Mouse (Mus musculus) hindbrain, embryonic 15.5 days (tissue): ENCODE data around the gene Tmem150a. TPM values are rescaled to one million over a fixed set of nuclear protein-coding genes. Genes with fewer than 3 reads are reported as not detected.
A peak's percentile ranks its signal among the peaks of the same experiment; 100 is the strongest.

Source experiments
- ATAC-seq: fragments of 200-750 bp; cut with Nextera tagmentation; 2 replicates; pipeline ENCODE4 v1.8.0; 2017; ENCODE audit warnings: low read depth, moderate number of reproducible peaks, moderate TSS enrichment; ENCODE audit not compliant: low FRiP score
- H3K27ac ChIP-seq: fragments of 300-500 bp; sonication (generic); replicated peaks from 2 replicates; pipeline ENCODE4 v1.5.1; 2015; ENCODE audit warnings: mild to moderate bottlenecking, inconsistent platforms
- H3K27me3 ChIP-seq: fragments of 300-500 bp; sonication (generic); 2 replicates; pipeline ENCODE4 v1.6.1; 2015; ENCODE audit warnings: control low read depth, inconsistent platforms
- H3K36me3 ChIP-seq: fragments of 300-500 bp; sonication (generic); 2 replicates; pipeline ENCODE4 v1.6.1; 2015; ENCODE audit warnings: control low read depth, inconsistent platforms
- H3K4me1 ChIP-seq: fragments of 300-500 bp; sonication (generic); replicated peaks from 2 replicates; pipeline ENCODE4 v1.6.1; 2015; ENCODE audit warnings: control low read depth, inconsistent platforms
- H3K4me2 ChIP-seq: fragments of 300-500 bp; sonication (generic); 2 replicates; pipeline ENCODE4 v1.6.1; 2015; ENCODE audit warnings: moderate library complexity, mild to moderate bottlenecking, inconsistent platforms
- H3K4me3 ChIP-seq: fragments of 300-500 bp; sonication (generic); 2 replicates; pipeline ENCODE4 v1.5.1; 2015; ENCODE audit warnings: mild to moderate bottlenecking, inconsistent platforms
- H3K9ac ChIP-seq: fragments of 300-500 bp; sonication (generic); 2 replicates; pipeline ENCODE4 v1.6.1; 2015; ENCODE audit warnings: inconsistent platforms
- H3K9me3 ChIP-seq: fragments of 300-500 bp; sonication (generic); 2 replicates; pipeline ENCODE4 v1.6.1; 2016; ENCODE audit warnings: control low read depth, inconsistent platforms
- WGBS: fragments of 180-500 bp; shearing (Covaris S2); methylation state at CpG from one replicate; pipeline ENCODE4 v1.1.7; 2015; 5-methylcytosine and 5-hydroxymethylcytosine counted together
- polyA plus RNA-seq: library from polyadenylated mRNA; unstranded; fragments of >200 nt; fragmentation: Nextera tagmentation; extraction: Ambion mirVana; gene quantifications from 2 replicates; pipeline ENCODE4 v1.2.1, GENCODE M21; 2015

Tmem150a gene
- polyA plus RNA-seq, 1 experiment from 2014 or later = 21.2 TPM

GRCm38 (mm10) chr6:72333111-72333510, 22.1 kb upstream of the Tmem150a start:
- no peak overlapping the region for H3K4me3 ChIP-seq
- H3K4me1 ChIP-seq = no peaks in the 10 kb centered on the region
- ATAC-seq = no peak
- no peak overlapping the region for H3K27ac ChIP-seq
- no peak overlapping the region for H3K4me2 ChIP-seq
- H3K27me3 ChIP-seq = no peaks in the 10 kb centered on the region
- 80% methylated on average over 5 of the region's 5 CpGs for WGBS
- H3K9ac ChIP-seq = no peak overlapping the region
- no peaks in the 10 kb centered on the region for H3K9me3 ChIP-seq
- peaks cover 67% of the 10 kb centered on the region for H3K36me3 ChIP-seq

- WGBS = 64% methylated on average over 2 of the region's 2 CpGs
- H3K4me3 ChIP-seq = no peak overlapping the region
Measured at GRCm38 (mm10) chr6:72340481-72340880, 14.8 kb upstream of the Tmem150a start.

DNA sequence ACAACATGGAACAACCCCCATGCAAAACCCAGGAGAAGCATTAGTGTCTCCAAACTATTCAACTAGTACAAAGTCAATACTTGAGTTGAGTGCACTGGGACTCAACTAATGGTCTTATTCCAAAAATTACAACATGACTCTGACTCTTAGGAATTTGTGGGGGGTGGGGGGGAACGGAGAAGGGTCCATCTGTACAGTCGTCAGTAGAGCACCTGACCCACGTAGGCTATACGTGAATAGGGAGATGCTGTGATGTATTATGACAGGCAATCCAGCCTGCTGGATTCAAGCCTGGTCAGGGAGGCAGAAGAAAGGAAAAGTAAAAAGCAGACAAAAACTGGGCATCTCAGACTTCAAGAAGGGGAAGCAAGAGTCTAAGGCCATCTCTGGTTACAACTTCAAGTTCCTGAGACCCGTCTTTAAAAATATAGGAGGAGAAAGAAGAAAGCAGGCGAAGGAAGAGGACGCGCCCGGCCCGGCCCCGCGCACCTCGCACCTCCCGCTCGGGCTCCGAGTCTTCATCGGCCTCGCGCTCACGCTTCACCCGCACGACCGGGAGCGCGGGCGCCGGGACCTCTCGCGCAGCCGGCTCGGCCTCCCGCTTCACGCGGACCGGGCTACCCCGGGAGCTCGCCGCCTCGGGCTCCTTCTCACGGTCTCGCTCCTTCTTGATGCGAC, 10.7 kb upstream of the Tmem150a start:
- no peaks in the 10 kb centered on the region for H3K27me3 ChIP-seq
- H3K4me3 ChIP-seq = peak overlapping the region; percentile 89
- H3K4me2 ChIP-seq = peak overlapping the region; percentile 94
- no peaks in the 10 kb centered on the region for H3K9me3 ChIP-seq
- peaks cover 9% of the 10 kb centered on the region for H3K36me3 ChIP-seq
- peaks cover 43% of the 10 kb centered on the region for H3K4me1 ChIP-seq
- peak overlapping the region; percentile 76 for H3K27ac ChIP-seq
- peak overlapping the region; percentile 92 for H3K9ac ChIP-seq
- whole genome bisulfite sequencing = under 1% methylated on average over 42 of the region's 42 CpGs
- peak; percentile 49 for ATAC-seq

More at GRCm38 (mm10) chr6:72340481-72340880, 14.8 kb upstream of the Tmem150a start:
- Histone ChIP-seq H3K9ac (no peak overlapping the region), H3K27me3 (no peaks in the 10 kb centered on the region), H3K4me2 (no peak overlapping the region), H3K27ac (no peak overlapping the region), H3K9me3 (no peaks in the 10 kb centered on the region), H3K36me3 (peaks cover 40% of the 10 kb centered on the region), H3K4me1 (peaks cover 17% of the 10 kb centered on the region)
- no peak for ATAC-seq

DNA sequence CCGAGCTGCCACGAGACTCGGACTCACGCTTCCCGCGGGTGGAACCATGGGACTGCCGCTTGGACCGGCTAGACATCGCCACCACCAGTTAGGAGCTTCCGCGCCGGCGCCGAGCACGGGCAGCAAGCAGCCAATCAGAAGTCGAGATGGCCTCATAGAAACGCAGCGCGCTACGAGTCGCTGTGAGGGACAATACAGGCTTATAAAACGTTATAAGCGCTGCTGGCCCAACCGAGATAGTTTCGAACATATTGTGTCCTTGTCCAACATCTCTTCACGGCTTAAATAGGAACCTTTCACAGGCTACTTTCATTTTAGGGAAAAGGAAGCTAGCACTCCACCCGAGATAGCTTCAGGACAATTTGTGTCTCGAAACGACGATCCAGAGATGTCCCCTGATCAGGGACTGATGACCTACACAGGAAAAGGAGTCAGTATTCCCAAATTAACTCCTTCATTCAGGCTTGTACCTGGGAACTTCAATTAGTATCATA, 10.1 kb upstream of the Tmem150a start, which contains the start of gene Usp39:
Gene Usp39 (minus strand): TSS at position 111 of the 494 bp plus-strand sequence.
- WGBS = under 1% methylated on average over 30 of the region's 30 CpGs
- no peaks in the 10 kb centered on the region for H3K9me3 ChIP-seq
- H3K9ac ChIP-seq = peak within 1 kb of the TSS; percentile 92
- peak within 1 kb of the TSS; percentile 94 for H3K4me2 ChIP-seq
- no peaks in the 10 kb centered on the region for H3K27me3 ChIP-seq
- peak within 1 kb of the TSS; percentile 89 for H3K4me3 ChIP-seq
- H3K36me3 ChIP-seq = peaks cover 14% of the 10 kb centered on the region
- H3K4me1 ChIP-seq = peaks cover 43% of the 10 kb centered on the region
- peak within 1 kb of the TSS; percentile 76 for H3K27ac ChIP-seq
- ATAC-seq = peak; percentile 79

DNA sequence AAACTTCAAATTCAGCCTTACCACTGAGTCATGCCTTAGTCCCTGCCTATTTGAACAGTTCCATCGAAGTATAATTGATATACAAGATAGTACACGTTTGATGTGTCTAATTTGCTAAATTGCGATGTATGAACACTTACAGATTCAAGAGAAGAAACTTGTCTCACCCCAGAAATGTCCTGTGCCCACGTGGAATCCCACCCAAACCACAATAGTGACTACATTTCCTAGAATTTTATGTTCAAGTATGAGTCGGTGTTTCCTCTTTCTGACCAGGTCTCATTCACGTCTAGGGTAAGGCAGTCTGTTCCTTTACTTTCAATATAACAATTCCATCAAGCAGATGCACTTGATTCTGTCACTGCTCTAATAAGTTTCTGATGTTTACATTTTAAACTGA, 9.6 kb upstream of the Tmem150a start:
- no peak for ATAC-seq
- Histone ChIP-seq H3K27ac (no peak overlapping the region), H3K27me3 (no peaks in the 10 kb centered on the region), H3K4me1 (peaks cover 43% of the 10 kb centered on the region), H3K36me3 (peaks cover 20% of the 10 kb centered on the region), H3K9ac (0 out of 2 replicates have a peak overlapping the region, but pooled peaks have one; percentile 92), H3K4me2 (peak overlapping the region; percentile 94), H3K9me3 (no peaks in the 10 kb centered on the region), H3K4me3 (peak overlapping the region; percentile 89)
- WGBS = 53% methylated on average over 6 of the region's 6 CpGs

- Histone ChIP-seq H3K27me3 (no peaks in the 10 kb centered on the region), H3K9me3 (no peaks in the 10 kb centered on the region), H3K4me1 (peaks cover 43% of the 10 kb centered on the region), H3K9ac (no peak overlapping the region), H3K4me2 (peak overlapping the region; percentile 82), H3K4me3 (no peak overlapping the region), H3K36me3 (peaks cover 24% of the 10 kb centered on the region), H3K27ac (no peak overlapping the region)
- WGBS = 87% methylated on average over 4 of the region's 4 CpGs
- ATAC-seq = no peak
Measured at GRCm38 (mm10) chr6:72346261-72346660, 9.0 kb upstream of the Tmem150a start.

GRCm38 (mm10) chr6:72347166-72347941, 7.9 kb upstream of the Tmem150a start, which contains the start of gene 0610030E20Rik:
Gene 0610030E20Rik (plus strand): TSS chr6:72347317.
- Histone ChIP-seq H3K4me2 (peak within 1 kb of the TSS; percentile 82), H3K9ac (peak within 1 kb of the TSS; percentile 75), H3K36me3 (peaks cover 24% of the 10 kb centered on the region), H3K4me3 (peak within 1 kb of the TSS; percentile 81), H3K27me3 (no peaks in the 10 kb centered on the region), H3K9me3 (no peaks in the 10 kb centered on the region), H3K4me1 (peaks cover 43% of the 10 kb centered on the region), H3K27ac (peak within 1 kb of the TSS; percentile 89)
- peak; percentile 73 for ATAC-seq
- under 1% methylated on average over 72 of the region's 72 CpGs for WGBS

GRCm38 (mm10) chr6:72348411-72348810, 6.8 kb upstream of the Tmem150a start:
- peaks cover 24% of the 10 kb centered on the region for H3K36me3 ChIP-seq
- WGBS = 78% methylated on average over 10 of the region's 10 CpGs
- H3K4me1 ChIP-seq = peaks cover 41% of the 10 kb centered on the region
- peak overlapping the region; percentile 81 for H3K4me3 ChIP-seq
- H3K27ac ChIP-seq = no peak overlapping the region
- H3K27me3 ChIP-seq = no peaks in the 10 kb centered on the region
- H3K4me2 ChIP-seq = peak overlapping the region; percentile 82
- H3K9me3 ChIP-seq = no peaks in the 10 kb centered on the region
- ATAC-seq = no peak
- no peak overlapping the region for H3K9ac ChIP-seq

DNA sequence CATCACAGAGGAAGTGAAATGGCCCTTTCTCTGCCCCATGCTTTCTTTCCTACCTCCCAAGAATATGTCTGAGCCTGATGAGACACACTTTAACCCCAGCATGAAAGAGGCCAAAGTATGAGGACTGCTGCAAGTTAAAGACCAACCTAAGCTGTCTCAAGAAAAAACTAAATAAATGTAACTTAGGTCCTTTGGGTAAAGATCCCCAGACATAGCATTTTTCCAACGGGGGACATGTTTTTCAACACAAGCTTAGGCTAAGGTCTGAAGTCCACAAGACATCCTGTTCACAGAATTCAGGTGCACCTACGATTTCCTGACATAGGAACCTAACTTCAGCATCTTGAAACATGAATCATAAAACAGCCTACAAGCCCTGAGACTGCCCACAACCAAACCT, 5.0 kb upstream of the Tmem150a start:
- WGBS = 91% methylated on average over 2 of the region's 2 CpGs
- Histone ChIP-seq H3K27ac (no peak overlapping the region), H3K4me3 (no peak overlapping the region), H3K4me1 (peaks cover 39% of the 10 kb centered on the region), H3K4me2 (no peak overlapping the region), H3K9ac (no peak overlapping the region), H3K27me3 (no peaks in the 10 kb centered on the region), H3K36me3 (peaks cover 24% of the 10 kb centered on the region), H3K9me3 (no peaks in the 10 kb centered on the region)
- no peak for ATAC-seq

DNA sequence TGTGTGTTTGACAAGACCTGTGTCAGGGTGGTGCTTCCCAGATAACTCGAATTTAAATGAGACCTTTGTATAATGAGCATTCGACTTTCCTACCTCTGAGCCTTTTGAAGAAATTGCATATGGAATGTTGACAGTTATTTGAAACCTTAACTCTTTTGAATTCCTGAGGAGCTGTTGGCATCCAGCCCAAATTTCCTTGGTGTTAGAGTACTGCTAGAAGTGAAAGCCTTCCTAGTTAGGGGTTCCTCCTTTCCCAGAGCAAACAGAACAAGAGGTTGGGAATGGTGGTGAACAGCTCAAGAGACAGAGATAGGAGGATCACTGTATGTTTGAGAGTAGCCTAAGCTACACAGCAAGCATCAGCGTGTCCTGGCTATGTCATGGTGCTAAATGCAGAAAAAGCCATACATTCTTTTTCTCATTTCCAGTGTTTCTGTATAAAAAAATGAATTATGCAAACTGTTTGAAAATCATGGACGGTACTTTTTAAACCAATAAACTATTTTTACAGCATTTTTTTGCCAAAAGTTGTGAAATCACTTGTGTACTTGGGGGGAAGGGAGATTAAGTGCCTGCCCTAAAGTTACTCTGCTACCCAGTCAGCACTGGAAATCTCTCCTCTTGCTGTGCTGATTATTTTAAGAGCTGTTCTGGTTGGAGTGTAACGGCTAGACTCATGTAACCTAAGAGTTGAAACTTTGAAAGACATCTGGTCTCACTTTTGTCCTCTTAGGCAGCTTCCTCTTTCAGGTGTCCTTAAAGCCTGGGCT, 2.4 kb upstream of the Tmem150a start:
- Histone ChIP-seq H3K4me2 (no peak overlapping the region), H3K4me3 (no peak overlapping the region), H3K27me3 (no peaks in the 10 kb centered on the region), H3K36me3 (peaks cover 24% of the 10 kb centered on the region), H3K9me3 (no peaks in the 10 kb centered on the region), H3K4me1 (peaks cover 46% of the 10 kb centered on the region), H3K27ac (no peak overlapping the region), H3K9ac (no peak overlapping the region)
- 78% methylated on average over 5 of the region's 5 CpGs for WGBS
- no peak for ATAC-seq

DNA sequence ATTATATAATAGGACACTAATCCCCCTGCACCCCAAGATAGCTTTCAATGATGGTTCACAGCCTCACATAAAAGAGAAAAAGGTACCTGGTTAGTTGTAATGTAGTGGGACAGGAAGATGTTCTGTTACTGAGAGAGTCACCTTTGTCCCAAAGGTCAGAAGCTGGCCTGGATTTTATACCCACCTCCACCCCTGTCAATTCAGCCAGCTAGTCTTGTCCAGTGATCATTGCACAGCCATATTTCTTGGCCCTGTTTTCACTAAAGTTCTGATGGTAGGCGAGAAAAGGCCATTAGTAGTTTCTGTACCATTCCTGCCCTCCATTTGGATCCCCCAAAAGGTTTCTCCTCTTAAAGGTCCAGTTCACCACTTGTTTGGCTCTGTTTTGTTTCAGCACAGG, 1.2 kb upstream of the Tmem150a start:
- peaks cover 34% of the 10 kb centered on the region for H3K4me1 ChIP-seq
- WGBS = 88% methylated on average over 1 of the region's 1 CpGs
- H3K4me3 ChIP-seq = no peak overlapping the region
- H3K4me2 ChIP-seq = peak overlapping the region; percentile 82
- H3K36me3 ChIP-seq = peaks cover 27% of the 10 kb centered on the region
- ATAC-seq = no peak
- no peaks in the 10 kb centered on the region for H3K27me3 ChIP-seq
- no peak overlapping the region for H3K27ac ChIP-seq
- no peaks in the 10 kb centered on the region for H3K9me3 ChIP-seq
- no peak overlapping the region for H3K9ac ChIP-seq
